Mouse (Mus musculus): Measurements from ENCODE around the gene Cdc42bpb. TPM values are rescaled to one million over a fixed set of nuclear protein-coding genes. Genes with fewer than 3 reads are reported as not detected.

The Cdc42bpb gene
- polyA plus RNA-seq, 1 experiment from 2014 or later = 43.4 TPM

GRCm38 (mm10) chr12:111356216-111356615 lies 21.3 kb downstream of the Cdc42bpb start:
- Histone ChIP-seq H3K4me1 (ENCODE audit: control insufficient read depth, insufficient read depth, low read length) (peaks cover 30% of the 10 kb centered on the region), H3K9ac (replicated peaks; ENCODE audit: low read depth, low read length) (no peak overlapping the region)
- no peak for ATAC-seq (ENCODE audit: low read depth)

GRCm38 (mm10) chr12:111354142-111354541 lies 23.4 kb downstream of the Cdc42bpb start:
- Histone ChIP-seq H3K4me3 (ENCODE audit: low read depth, low read length) (no peak overlapping the region), H3K9me3 (ENCODE audit: control insufficient read depth, low read length) (no peaks in the 10 kb centered on the region), H3K36me3 (ENCODE audit: control insufficient read depth, insufficient read depth, low read length) (no peaks in the 10 kb centered on the region), H3K4me2 (ENCODE audit: low read depth, low read length) (no peak overlapping the region), H3K4me1 (ENCODE audit: control insufficient read depth, insufficient read depth, low read length) (peaks cover 26% of the 10 kb centered on the region), H3K27me3 (ENCODE audit: control insufficient read depth, insufficient read depth, low read length) (no peaks in the 10 kb centered on the region), H3K27ac (ENCODE audit: low read depth, low read length) (peak overlapping the region; percentile 48; the same call in 1 of the 2 replicates), H3K9ac (replicated peaks; ENCODE audit: low read depth, low read length) (no peak overlapping the region)
- WGBS = 81% methylated on average over 5 of the region's 5 CpGs
- no peak for ATAC-seq (ENCODE audit: low read depth)

More at GRCm38 (mm10) chr12:111356216-111356615, 21.3 kb downstream of the Cdc42bpb start:
- Histone ChIP-seq H3K27me3 (ENCODE audit: control insufficient read depth, insufficient read depth, low read length) (no peaks in the 10 kb centered on the region), H3K36me3 (ENCODE audit: control insufficient read depth, insufficient read depth, low read length) (no peaks in the 10 kb centered on the region), H3K4me3 (ENCODE audit: low read depth, low read length) (no peak overlapping the region), H3K9me3 (ENCODE audit: control insufficient read depth, low read length) (no peaks in the 10 kb centered on the region), H3K4me2 (ENCODE audit: low read depth, low read length) (no peak overlapping the region), H3K27ac (ENCODE audit: low read depth, low read length) (no peak overlapping the region)
- WGBS = 86% methylated on average over 8 of the region's 8 CpGs

GRCm38 (mm10) chr12:111353439-111353915 lies 24.0 kb downstream of the Cdc42bpb start:
- H3K4me1 ChIP-seq (ENCODE audit: control insufficient read depth, insufficient read depth, low read length) = peaks cover 26% of the 10 kb centered on the region
- WGBS = 32% methylated on average over 15 of the region's 15 CpGs
- no peaks in the 10 kb centered on the region for H3K27me3 ChIP-seq (ENCODE audit: control insufficient read depth, insufficient read depth, low read length)

GRCm38 (mm10) chr12:111353008-111353407 lies 24.5 kb downstream of the Cdc42bpb start:
- Histone ChIP-seq H3K9ac (replicated peaks; ENCODE audit: low read depth, low read length) (no peak overlapping the region), H3K27ac (ENCODE audit: low read depth, low read length) (no peak overlapping the region), H3K36me3 (ENCODE audit: control insufficient read depth, insufficient read depth, low read length) (no peaks in the 10 kb centered on the region), H3K4me3 (ENCODE audit: low read depth, low read length) (no peak overlapping the region), H3K9me3 (ENCODE audit: control insufficient read depth, low read length) (no peaks in the 10 kb centered on the region), H3K4me2 (ENCODE audit: low read depth, low read length) (no peak overlapping the region), H3K27me3 (ENCODE audit: control insufficient read depth, insufficient read depth, low read length) (no peaks in the 10 kb centered on the region), H3K4me1 (ENCODE audit: control insufficient read depth, insufficient read depth, low read length) (peaks cover 26% of the 10 kb centered on the region)
- no peak; the same call in 1 of the 2 replicates for ATAC-seq (ENCODE audit: low read depth)
- WGBS = 85% methylated on average over 11 of the region's 11 CpGs

More at GRCm38 (mm10) chr12:111353439-111353915, 24.0 kb downstream of the Cdc42bpb start:
- Histone ChIP-seq H3K9me3 (ENCODE audit: control insufficient read depth, low read length) (no peaks in the 10 kb centered on the region), H3K27ac (ENCODE audit: low read depth, low read length) (0 out of 2 replicates have a peak overlapping the region, but pooled peaks have one; percentile 48), H3K9ac (replicated peaks; ENCODE audit: low read depth, low read length) (no peak overlapping the region), H3K4me3 (ENCODE audit: low read depth, low read length) (no peak overlapping the region), H3K36me3 (ENCODE audit: control insufficient read depth, insufficient read depth, low read length) (no peaks in the 10 kb centered on the region), H3K4me2 (ENCODE audit: low read depth, low read length) (no peak overlapping the region)
- ATAC-seq (ENCODE audit: low read depth) = peak; percentile 74

- ATAC-seq (ENCODE audit: low read depth) = no peak
- Histone ChIP-seq H3K36me3 (ENCODE audit: control insufficient read depth, insufficient read depth, low read length) (no peaks in the 10 kb centered on the region), H3K9ac (replicated peaks; ENCODE audit: low read depth, low read length) (no peak overlapping the region), H3K4me1 (ENCODE audit: control insufficient read depth, insufficient read depth, low read length) (peaks cover 23% of the 10 kb centered on the region), H3K27ac (ENCODE audit: low read depth, low read length) (no peak overlapping the region), H3K4me3 (ENCODE audit: low read depth, low read length) (no peak overlapping the region), H3K9me3 (ENCODE audit: control insufficient read depth, low read length) (no peaks in the 10 kb centered on the region), H3K4me2 (ENCODE audit: low read depth, low read length) (no peak overlapping the region), H3K27me3 (ENCODE audit: control insufficient read depth, insufficient read depth, low read length) (no peaks in the 10 kb centered on the region)
- WGBS = 82% methylated on average over 10 of the region's 10 CpGs
Observed at GRCm38 (mm10) chr12:111352520-111352919, 25.0 kb downstream of the Cdc42bpb start.

GRCm38 (mm10) chr12:111349540-111350231 lies 27.8 kb downstream of the Cdc42bpb start:
- Histone ChIP-seq H3K4me1 (ENCODE audit: control insufficient read depth, insufficient read depth, low read length) (peaks cover 20% of the 10 kb centered on the region), H3K9me3 (ENCODE audit: control insufficient read depth, low read length) (no peaks in the 10 kb centered on the region), H3K27me3 (ENCODE audit: control insufficient read depth, insufficient read depth, low read length) (no peaks in the 10 kb centered on the region), H3K9ac (replicated peaks; ENCODE audit: low read depth, low read length) (no peak overlapping the region), H3K27ac (ENCODE audit: low read depth, low read length) (no peak overlapping the region), H3K36me3 (ENCODE audit: control insufficient read depth, insufficient read depth, low read length) (no peaks in the 10 kb centered on the region), H3K4me3 (ENCODE audit: low read depth, low read length) (no peak overlapping the region), H3K4me2 (ENCODE audit: low read depth, low read length) (no peak overlapping the region)
- WGBS = 92% methylated on average over 15 of the region's 15 CpGs
- ATAC-seq (ENCODE audit: low read depth) = no peak

- no peak for ATAC-seq (ENCODE audit: low read depth)
- no peaks in the 10 kb centered on the region for H3K9me3 ChIP-seq (ENCODE audit: control insufficient read depth, low read length)
- H3K36me3 ChIP-seq (ENCODE audit: control insufficient read depth, insufficient read depth, low read length) = peaks cover 8% of the 10 kb centered on the region
- no peak overlapping the region for H3K27ac ChIP-seq (ENCODE audit: low read depth, low read length)
- H3K4me2 ChIP-seq (ENCODE audit: low read depth, low read length) = no peak overlapping the region
- H3K9ac ChIP-seq (replicated peaks; ENCODE audit: low read depth, low read length) = no peak overlapping the region
- H3K27me3 ChIP-seq (ENCODE audit: control insufficient read depth, insufficient read depth, low read length) = no peaks in the 10 kb centered on the region
- 0 out of 2 replicates have a peak, but pooled peaks cover 3% of the 10 kb centered on the region for H3K4me1 ChIP-seq (ENCODE audit: control insufficient read depth, insufficient read depth, low read length)
- 79% methylated on average over 1 of the region's 1 CpGs for WGBS
- H3K4me3 ChIP-seq (ENCODE audit: low read depth, low read length) = no peak overlapping the region
Observed at GRCm38 (mm10) chr12:111343956-111344355, 33.6 kb downstream of the Cdc42bpb start.

- Histone ChIP-seq H3K36me3 (ENCODE audit: control insufficient read depth, insufficient read depth, low read length) (peaks cover 26% of the 10 kb centered on the region), H3K27ac (ENCODE audit: low read depth, low read length) (no peak overlapping the region), H3K27me3 (ENCODE audit: control insufficient read depth, insufficient read depth, low read length) (no peaks in the 10 kb centered on the region), H3K4me2 (ENCODE audit: low read depth, low read length) (no peak overlapping the region), H3K9ac (replicated peaks; ENCODE audit: low read depth, low read length) (no peak overlapping the region), H3K4me3 (ENCODE audit: low read depth, low read length) (no peak overlapping the region), H3K9me3 (ENCODE audit: control insufficient read depth, low read length) (no peaks in the 10 kb centered on the region), H3K4me1 (ENCODE audit: control insufficient read depth, insufficient read depth, low read length) (no peaks in the 10 kb centered on the region)
- 73% methylated on average over 7 of the region's 7 CpGs for WGBS
- ATAC-seq (ENCODE audit: low read depth) = no peak
Observed at GRCm38 (mm10) chr12:111340692-111341091, 36.8 kb downstream of the Cdc42bpb start.

GRCm38 (mm10) chr12:111337864-111338354 lies 39.6 kb downstream of the Cdc42bpb start:
- H3K36me3 ChIP-seq (ENCODE audit: control insufficient read depth, insufficient read depth, low read length) = peaks cover 35% of the 10 kb centered on the region
- 82% methylated on average over 15 of the region's 15 CpGs for WGBS
- no peaks in the 10 kb centered on the region for H3K27me3 ChIP-seq (ENCODE audit: control insufficient read depth, insufficient read depth, low read length)
- no peak overlapping the region for H3K4me3 ChIP-seq (ENCODE audit: low read depth, low read length)
- no peaks in the 10 kb centered on the region for H3K4me1 ChIP-seq (ENCODE audit: control insufficient read depth, insufficient read depth, low read length)
- no peak overlapping the region for H3K27ac ChIP-seq (ENCODE audit: low read depth, low read length)
- no peak overlapping the region for H3K9ac ChIP-seq (replicated peaks; ENCODE audit: low read depth, low read length)
- ATAC-seq (ENCODE audit: low read depth) = no peak
- H3K4me2 ChIP-seq (ENCODE audit: low read depth, low read length) = no peak overlapping the region
- H3K9me3 ChIP-seq (ENCODE audit: control insufficient read depth, low read length) = no peaks in the 10 kb centered on the region

Measured in neural tube, embryonic 14.5 days (tissue).